Mouse (Mus musculus) heart, embryonic 10.5 days (tissue): ENCODE data around the gene Arcn1. TPM values are rescaled to one million over a fixed set of nuclear protein-coding genes. Genes with fewer than 3 reads are reported as not detected.

ENCODE experiments used
- polyA plus RNA-seq: library from polyadenylated mRNA; unstranded; fragments of >200 nt; fragmentation: Nextera tagmentation; extraction: Ambion mirVana; gene quantifications from 2 replicates; pipeline ENCODE4 v1.2.1, GENCODE M21; 2016

Arcn1 gene
- polyA plus RNA-seq, 1 experiment from 2014 or later: 167 TPM

Other genes starting within 250 kb of the Arcn1 start
- gene Cxcr5, start 206.0 kb downstream of the Arcn1 start, polyA plus RNA-seq: not detected in 2 replicates
- 12.6 and 12.7 TPM in 2 replicates for gene Ddx6, start 163.0 kb downstream of the Arcn1 start, polyA plus RNA-seq
- not detected in 2 replicates for gene Treh, start 94.6 kb downstream of the Arcn1 start, polyA plus RNA-seq
- 29.1 and 34.7 TPM in 2 replicates for gene Phldb1, start 32.6 kb downstream of the Arcn1 start, polyA plus RNA-seq
- 77.2 and 84.8 TPM in 2 replicates for gene Ift46, start 63 bp upstream of the Arcn1 start, polyA plus RNA-seq
- 1.7 and 1.8 TPM in 2 replicates for gene Tmem25, start 31.5 kb upstream of the Arcn1 start, polyA plus RNA-seq
- gene Ttc36, start 35.2 kb upstream of the Arcn1 start, polyA plus RNA-seq: 0.50 TPM in 1 of 2 replicates, not detected in the other
- 7.4 and 10.5 TPM in 2 replicates for gene Kmt2a, start 113.5 kb upstream of the Arcn1 start, polyA plus RNA-seq
- 722 and 893 TPM in 2 replicates for gene Atp5l, start 152.9 kb upstream of the Arcn1 start, polyA plus RNA-seq
- gene Ube4a, start 197.8 kb upstream of the Arcn1 start, polyA plus RNA-seq: 17.8 and 20.9 TPM in 2 replicates
- gene Cd3g, start 212.6 kb upstream of the Arcn1 start, polyA plus RNA-seq: not detected in 2 replicates
- gene Cd3d, start 213.9 kb upstream of the Arcn1 start, polyA plus RNA-seq: not detected in 2 replicates
- gene Cd3e, start 241.8 kb upstream of the Arcn1 start, polyA plus RNA-seq: not detected in 2 replicates